Mouse (Mus musculus) left cerebral cortex, postnatal 25 days (tissue): Measurements from ENCODE around the gene Znhit3. TPM values are rescaled to one million over a fixed set of nuclear protein-coding genes. Genes with fewer than 3 reads are reported as not detected.

Experiments
- DNase-seq, 2 experiments: peaks; one replicate each; pipeline ENCODE4 v3.0.0; 2022; ENCODE audit warnings: low spot score in 2 of 2, mixed read lengths in 1 of 2
- intact Hi-C: fragments of 180-260 bp; cut with DNase I; formaldehyde crosslinking; loops from one replicate; pipeline ENCODE4 v1.15.1; 2025
- total RNA-seq, 2 experiments: library from RNA; stranded (reverse); gene quantifications; 2 replicates each; pipeline ENCODE4 v1.2.3; 2021

Znhit3 gene
- 10 to 100 TPM; 29.3 to 35.4 TPM for total RNA-seq

- intact Hi-C loops, result no loop called here
- DNase-seq, result peak; percentile 91 to 96
Measured at GRCm38 (mm10) chr11:84916053-84916702, at the start of gene Znhit3. Gene Znhit3, minus strand, starts transcription at chr11:84916366.

GRCm38 (mm10) chr11:84963556-84963955, 47.4 kb upstream of the Znhit3 start:
- no peak for DNase-seq
- intact Hi-C loops, result no loop called here

GRCm38 (mm10) chr11:84962536-84962935, 46.4 kb upstream of the Znhit3 start:
- no peak for DNase-seq
- intact Hi-C loops, result no loop called here

GRCm38 (mm10) chr11:84961571-84961970, 45.4 kb upstream of the Znhit3 start:
- DNase-seq, result no peak
- intact Hi-C loops, result no loop called here

GRCm38 (mm10) chr11:84960780-84961179, 44.6 kb upstream of the Znhit3 start:
- DNase-seq, result no peak
- intact Hi-C loops, result no loop called here

- intact Hi-C loops, result no loop called here
- no peak for DNase-seq
Measured at GRCm38 (mm10) chr11:84960291-84960690, 44.1 kb upstream of the Znhit3 start.

GRCm38 (mm10) chr11:84959701-84960181, 43.6 kb upstream of the Znhit3 start:
- intact Hi-C loops, result no loop called here
- DNase-seq, result no peak

- DNase-seq, result no peak
- intact Hi-C loops, result no loop called here
Measured at GRCm38 (mm10) chr11:84959181-84959580, 43.0 kb upstream of the Znhit3 start.

GRCm38 (mm10) chr11:84958271-84958630, 42.1 kb upstream of the Znhit3 start:
- DNase-seq, result no peak
- intact Hi-C loops, result no loop called here

GRCm38 (mm10) chr11:84957591-84958270, 41.6 kb upstream of the Znhit3 start, which contains the start of gene Car4:
Gene Car4, plus strand, starts transcription at chr11:84957786.
- intact Hi-C loops, result no loop called here
- peak in 1 of 2 experiments; percentile 55 for DNase-seq

- intact Hi-C loops, result no loop called here
- no peak for DNase-seq
Measured at GRCm38 (mm10) chr11:84957171-84957570, 41.0 kb upstream of the Znhit3 start.

- intact Hi-C loops, result no loop called here
- DNase-seq, result no peak
Measured at GRCm38 (mm10) chr11:84956400-84956799, 40.2 kb upstream of the Znhit3 start.

GRCm38 (mm10) chr11:84952611-84953010, 36.4 kb upstream of the Znhit3 start:
- intact Hi-C loops, result no loop called here
- no peak for DNase-seq

- no peak for DNase-seq
- intact Hi-C loops, result no loop called here
Measured at GRCm38 (mm10) chr11:84948526-84948925, 32.4 kb upstream of the Znhit3 start.

GRCm38 (mm10) chr11:84948114-84948513, 31.9 kb upstream of the Znhit3 start:
- intact Hi-C loops, result no loop called here
- DNase-seq, result no peak

GRCm38 (mm10) chr11:84947206-84947605, 31.0 kb upstream of the Znhit3 start:
- intact Hi-C loops, result no loop called here
- DNase-seq, result no peak

GRCm38 (mm10) chr11:84945841-84946240, 29.7 kb upstream of the Znhit3 start:
- DNase-seq, result no peak
- intact Hi-C loops, result no loop called here

- intact Hi-C loops, result no loop called here
- DNase-seq, result no peak
Measured at GRCm38 (mm10) chr11:84944639-84945435, 28.7 kb upstream of the Znhit3 start.

GRCm38 (mm10) chr11:84943948-84944347, 27.8 kb upstream of the Znhit3 start:
- intact Hi-C loops, result no loop called here
- DNase-seq, result no peak

- DNase-seq, result peak in 1 of 2 experiments; percentile 52
- intact Hi-C loops, result no loop called here
Measured at GRCm38 (mm10) chr11:84940140-84940539, 24.0 kb upstream of the Znhit3 start.
